Mouse (Mus musculus) G1E (cell line): ENCODE measurements around the gene Bfsp2. TPM values are rescaled to one million over a fixed set of nuclear protein-coding genes. Genes with fewer than 3 reads are reported as not detected.

Experiments
- ATAC-seq: 2 replicates; pipeline ENCODE4 v1.8.0; 2016; ENCODE audit warnings: mild to moderate bottlenecking; ENCODE audit not compliant: insufficient number of reproducible peaks, poor library complexity, low FRiP score, severe bottlenecking; ENCODE audit errors: extremely low read depth
- DNase-seq: peaks from one replicate; pipeline ENCODE4 v3.0.0; 2012; ENCODE audit warnings: low spot score
- H3K27me3 ChIP-seq: 2 replicates; pipeline ENCODE4 v1.6.1; 2012; ENCODE audit warnings: mild to moderate bottlenecking, low read length, inconsistent platforms; ENCODE audit not compliant: insufficient read depth
- H3K36me3 ChIP-seq: replicated peaks from 2 replicates; pipeline ENCODE3; 2012; ENCODE audit warnings: mild to moderate bottlenecking, inconsistent platforms
- H3K4me1 ChIP-seq: 2 replicates; pipeline ENCODE4 v1.6.1; 2012; ENCODE audit warnings: low read depth, low read length, inconsistent platforms, mixed read lengths; ENCODE audit not compliant: insufficient read depth
- H3K4me3 ChIP-seq: 2 replicates; pipeline ENCODE4 v1.5.1; 2012; ENCODE audit warnings: low read depth, mild to moderate bottlenecking, inconsistent platforms, low read length, moderate library complexity, mixed read lengths
- H3K9me3 ChIP-seq: replicated peaks from 2 replicates; pipeline ENCODE4 v1.6.1; 2012; ENCODE audit warnings: inconsistent platforms
- CTCF ChIP-seq: IDR thresholded peaks from 2 replicates; pipeline ENCODE4 v1.5.1; 2012; ENCODE audit warnings: low read depth, low read length, inconsistent platforms, mixed read lengths
- GATA1 ChIP-seq: IDR thresholded peaks from 2 replicates; pipeline ENCODE4 v1.6.1; 2012; ENCODE audit warnings: borderline replicate concordance, low read length, inconsistent platforms, mixed read lengths
- GATA2 ChIP-seq: IDR thresholded peaks from 2 replicates; pipeline ENCODE4 v1.6.1; 2012; ENCODE audit warnings: low read depth, low read length, inconsistent platforms, borderline replicate concordance
- POLR2AphosphoS5 ChIP-seq: IDR thresholded peaks from 2 replicates; pipeline ENCODE4 v1.6.1; 2012; ENCODE audit warnings: low read depth, low read length, inconsistent platforms; ENCODE audit not compliant: insufficient replicate concordance
- TAL1 ChIP-seq: conservative IDR thresholded peaks from 2 replicates; pipeline ENCODE4 v1.6.1; 2012; ENCODE audit warnings: low read depth, low read length, inconsistent platforms, mixed read lengths
- polyA plus RNA-seq: library from polyadenylated mRNA; stranded (reverse); fragments of >175 nt; gene quantifications from 2 replicates; pipeline ENCODE4 v1.2.3, GENCODE M21; 2012
- total RNA-seq, 2 experiments: library from RNA; stranded (forward) in 1 of 2; stranded (reverse) in 1 of 2; fragments of 200-1000 nt in 1 of 2; fragments of >200 nt in 1 of 2; fragmentation: Nextera tagmentation in 1 of 2; gene quantifications; 2 replicates each; pipeline ENCODE4 v1.2.3; 2014 to 2017

Gene Bfsp2
- total and polyA plus RNA-seq, 3 experiments: not detected

GRCm38 (mm10) chr9:103473915-103474688, 6.1 kb downstream of the Bfsp2 start:
- H3K36me3 ChIP-seq: no peaks in the 10 kb centered on the region
- H3K9me3 ChIP-seq: peaks cover 50% of the 10 kb centered on the region
- no peaks in the 10 kb centered on the region for H3K27me3 ChIP-seq
- no peak for ATAC-seq
- DNase-seq: no peak
- H3K4me1 ChIP-seq: no peaks in the 10 kb centered on the region
- TF ChIP-seq POLR2AphosphoS5 (no peak), GATA2 (no peak), CTCF (no peak), GATA1 (no peak), TAL1 (no peak)
- no peak overlapping the region for H3K4me3 ChIP-seq

DNA sequence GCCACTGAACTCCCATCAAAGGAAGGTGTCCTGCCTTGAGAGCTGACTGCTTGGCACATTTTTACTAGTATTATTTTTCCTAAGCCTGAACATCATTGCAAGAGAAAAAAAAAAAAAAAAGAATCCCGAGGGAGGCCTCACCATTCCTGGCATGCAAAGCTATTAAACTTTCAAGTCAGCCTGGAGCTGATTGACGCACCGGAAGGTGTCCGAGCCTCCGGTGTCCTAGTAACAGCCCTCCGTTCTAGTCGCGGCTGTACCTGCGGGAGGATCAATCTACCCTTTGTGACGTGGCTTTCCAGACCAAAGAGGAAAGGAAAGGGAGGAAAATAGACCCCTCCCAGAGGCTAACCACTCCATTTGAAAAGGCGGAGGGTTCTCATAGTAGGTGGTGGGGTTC, 8.4 kb downstream of the Bfsp2 start:
- TF ChIP-seq TAL1 (no peak), POLR2AphosphoS5 (no peak), GATA2 (no peak), GATA1 (no peak), CTCF (no peak)
- DNase-seq (no peak), ATAC-seq (no peak)
- H3K27me3 ChIP-seq: no peaks in the 10 kb centered on the region
- H3K4me1 ChIP-seq: no peaks in the 10 kb centered on the region
- H3K36me3 ChIP-seq: no peaks in the 10 kb centered on the region
- H3K4me3 ChIP-seq: no peak overlapping the region
- peaks cover 57% of the 10 kb centered on the region for H3K9me3 ChIP-seq

DNA sequence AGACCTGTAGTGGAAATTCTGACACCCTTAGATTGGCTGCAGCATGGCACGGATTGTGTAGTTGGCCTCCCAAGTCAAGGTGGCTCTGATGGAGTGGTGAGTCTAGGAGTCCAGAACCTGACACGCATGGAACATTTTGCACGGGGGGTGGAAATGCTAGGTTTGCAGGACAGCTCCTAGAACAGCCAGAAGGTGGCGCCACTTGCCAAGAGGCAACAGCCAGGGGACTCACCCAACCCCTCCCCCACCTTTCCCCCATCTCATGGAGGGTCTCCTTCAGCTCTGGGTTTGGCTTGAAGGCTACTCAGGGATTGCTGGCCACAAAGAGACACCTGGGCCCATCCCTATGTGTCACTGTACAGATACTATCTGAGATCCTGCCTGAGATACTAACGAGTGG, 10.7 kb downstream of the Bfsp2 start:
- ATAC-seq (no peak), DNase-seq (no peak)
- Histone ChIP-seq H3K27me3 (no peaks in the 10 kb centered on the region), H3K36me3 (no peaks in the 10 kb centered on the region), H3K9me3 (peaks cover 51% of the 10 kb centered on the region), H3K4me3 (no peak overlapping the region), H3K4me1 (no peaks in the 10 kb centered on the region)
- no peak for TF ChIP-seq GATA1
- no peak for TF ChIP-seq CTCF
- TF ChIP-seq GATA2: no peak
- TF ChIP-seq TAL1: no peak
- no peak for TF ChIP-seq POLR2AphosphoS5

DNA sequence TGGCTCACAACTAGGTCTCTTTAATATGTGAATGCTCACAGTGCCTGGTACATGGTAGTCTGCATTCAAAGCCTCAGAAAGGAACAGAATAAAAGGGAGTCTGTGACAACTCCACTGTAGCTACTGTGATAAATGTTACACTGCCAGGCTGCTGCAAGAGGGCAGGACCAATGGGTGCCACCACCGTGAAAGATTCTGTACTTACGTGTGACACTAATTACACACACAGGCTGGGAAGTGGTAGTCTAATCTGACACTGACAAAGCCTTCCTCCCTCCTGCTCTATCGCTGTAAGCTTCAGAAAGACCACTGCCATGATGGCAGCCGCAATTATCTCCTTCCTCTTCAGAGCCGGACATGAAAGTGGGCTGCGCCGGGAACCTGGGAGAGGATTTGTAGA, 11.3 kb downstream of the Bfsp2 start:
- H3K4me3 ChIP-seq: no peak overlapping the region
- no peaks in the 10 kb centered on the region for H3K27me3 ChIP-seq
- H3K36me3 ChIP-seq: no peaks in the 10 kb centered on the region
- ATAC-seq: no peak
- H3K9me3 ChIP-seq: peaks cover 48% of the 10 kb centered on the region
- H3K4me1 ChIP-seq: no peaks in the 10 kb centered on the region
- TF ChIP-seq GATA1 (no peak), TAL1 (no peak), POLR2AphosphoS5 (no peak), GATA2 (no peak), CTCF (no peak)
- DNase-seq: no peak

DNA sequence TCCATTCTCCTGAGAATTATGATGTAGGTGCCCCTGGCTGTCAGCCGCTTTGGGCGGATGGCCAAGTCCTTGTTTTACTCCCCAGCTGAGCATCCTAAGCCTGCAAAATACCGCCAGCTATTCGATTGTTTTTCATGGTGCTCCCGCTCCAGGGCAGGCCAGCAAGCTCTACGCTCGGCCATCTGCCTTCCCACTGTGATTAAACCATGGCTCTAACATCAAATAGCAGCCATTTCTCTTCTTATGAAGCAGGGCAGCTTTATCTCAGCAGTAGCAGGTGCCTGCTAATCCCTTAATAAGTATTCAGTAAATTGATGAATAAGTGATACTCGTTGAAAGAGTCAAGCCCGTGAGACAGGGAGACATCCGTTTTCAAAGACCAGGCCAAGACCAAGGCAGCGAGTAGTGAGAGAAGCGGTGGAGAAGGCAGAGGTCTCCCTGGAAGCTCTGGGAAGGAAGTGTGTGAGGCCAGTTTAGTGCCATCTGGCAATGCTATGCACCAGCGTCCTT, 14.5 kb downstream of the Bfsp2 start:
- DNase-seq: no peak
- Histone ChIP-seq H3K9me3 (peaks cover 41% of the 10 kb centered on the region), H3K4me1 (no peaks in the 10 kb centered on the region), H3K27me3 (no peaks in the 10 kb centered on the region), H3K36me3 (no peaks in the 10 kb centered on the region), H3K4me3 (no peak overlapping the region)
- ATAC-seq: no peak
- TF ChIP-seq GATA2 (no peak), TAL1 (no peak), CTCF (no peak), POLR2AphosphoS5 (no peak), GATA1 (no peak)

- Histone ChIP-seq H3K4me1 (no peaks in the 10 kb centered on the region), H3K27me3 (no peaks in the 10 kb centered on the region), H3K9me3 (peaks cover 38% of the 10 kb centered on the region), H3K36me3 (no peaks in the 10 kb centered on the region), H3K4me3 (no peak overlapping the region)
- TF ChIP-seq GATA2: no peak
- TF ChIP-seq POLR2AphosphoS5: no peak
- no peak for TF ChIP-seq GATA1
- TF ChIP-seq TAL1: no peak
- no peak for TF ChIP-seq CTCF
- DNase-seq: no peak
- ATAC-seq: no peak
These were observed 14.9 kb downstream of the Bfsp2 start for GRCm38 (mm10) chr9:103465293-103465692.
